Mouse (Mus musculus): ENCODE data around the gene Lsamp.
A peak's percentile ranks its signal among the peaks of the same experiment; 100 is the strongest.

DNA sequence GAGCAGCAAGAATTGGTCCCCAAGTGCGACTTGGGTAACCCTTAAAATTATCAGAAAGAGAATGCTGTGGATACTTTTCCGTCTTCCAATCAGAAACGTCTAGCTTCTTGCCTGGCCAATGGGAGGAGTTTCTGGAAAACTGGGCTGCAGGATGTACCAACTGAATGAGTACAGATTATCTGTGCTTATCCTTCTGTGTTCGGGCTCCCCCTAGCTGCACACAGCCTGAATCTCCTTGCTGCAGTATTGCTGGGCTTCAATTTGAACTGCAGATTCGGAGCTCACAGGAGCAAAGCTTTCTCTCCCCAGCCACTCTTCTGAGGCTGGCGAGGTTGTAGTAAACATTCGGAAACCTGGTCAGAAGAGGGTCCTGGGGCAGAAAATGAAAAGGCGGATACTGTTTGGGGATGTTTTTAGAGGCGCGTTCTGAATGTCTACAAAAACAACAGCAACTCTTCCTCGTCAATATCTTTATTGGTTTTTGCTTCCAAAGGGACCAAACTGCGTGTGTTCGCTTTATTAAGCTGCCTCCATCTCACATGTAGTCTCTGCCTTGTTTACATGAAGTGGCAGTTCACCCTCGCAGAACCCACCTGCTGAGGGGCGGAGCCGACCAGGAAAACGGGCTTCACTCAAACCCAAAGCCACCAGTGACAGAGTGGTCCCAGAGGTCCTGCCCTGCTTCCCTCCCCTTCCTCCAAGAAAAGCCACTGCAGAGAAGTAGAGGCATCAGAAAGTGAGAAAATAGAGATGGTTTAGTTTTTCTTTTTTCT lies 984.1 kb downstream of the Lsamp start:
- TF ChIP-seq POLR2A (IDR thresholded peaks at IDR 0.05; ENCODE audit: control insufficient read depth, low read depth, low read length) (no peak), CTCF (IDR thresholded peaks at IDR 0.05; ENCODE audit: control insufficient read depth, insufficient read depth, insufficient replicate concordance, low read depth, low read length) (peak; percentile 42; the same call in 1 of the 2 replicates)
